Mouse (Mus musculus) mature B cell (primary cell): ENCODE data around the gene Izumo2.

Experiments
- in situ Hi-C: fragments of 300-500 bp; cut with MboI; formaldehyde crosslinking; loops from 2 replicates; pipeline ENCODE4 v1.14.3; 2019

The Izumo2 gene

GRCm38 (mm10) chr7:44708574-44708973, at the start of gene Izumo2:
Izumo2 (plus strand) TSS chr7:44708742.
- in situ Hi-C loops = no loop called here

GRCm38 (mm10) chr7:44661219-44661618, 47.3 kb upstream of the Izumo2 start:
- in situ Hi-C loops = no loop called here

GRCm38 (mm10) chr7:44662168-44662567, 46.4 kb upstream of the Izumo2 start:
- in situ Hi-C loops = no loop called here

- in situ Hi-C loops = no loop called here
Measured at GRCm38 (mm10) chr7:44662569-44662968, 46.0 kb upstream of the Izumo2 start.

GRCm38 (mm10) chr7:44663546-44663945, 45.0 kb upstream of the Izumo2 start:
- in situ Hi-C loops = no loop called here

GRCm38 (mm10) chr7:44664731-44665130, 43.8 kb upstream of the Izumo2 start:
- in situ Hi-C loops = no loop called here

- in situ Hi-C loops = no loop called here
Measured at GRCm38 (mm10) chr7:44666462-44666861, 42.1 kb upstream of the Izumo2 start.

- in situ Hi-C loops = no loop called here
Measured at GRCm38 (mm10) chr7:44667996-44668738, 40.4 kb upstream of the Izumo2 start.

- in situ Hi-C loops = no loop called here
Measured at GRCm38 (mm10) chr7:44669103-44669502, 39.4 kb upstream of the Izumo2 start.

GRCm38 (mm10) chr7:44670803-44671202, 37.7 kb upstream of the Izumo2 start, which contains the start of gene Myh14:
Myh14 (minus strand) TSS chr7:44670843.
- in situ Hi-C loops = no loop called here

GRCm38 (mm10) chr7:44672193-44672592, 36.3 kb upstream of the Izumo2 start:
- in situ Hi-C loops = no loop called here

- in situ Hi-C loops = no loop called here
Measured at GRCm38 (mm10) chr7:44674511-44674910, 34.0 kb upstream of the Izumo2 start.

- in situ Hi-C loops = no loop called here
Measured at GRCm38 (mm10) chr7:44675171-44675570, 33.4 kb upstream of the Izumo2 start.

GRCm38 (mm10) chr7:44676126-44676525, 32.4 kb upstream of the Izumo2 start:
- in situ Hi-C loops = no loop called here

- in situ Hi-C loops = no loop called here
Measured at GRCm38 (mm10) chr7:44676611-44677010, 31.9 kb upstream of the Izumo2 start.

- in situ Hi-C loops = no loop called here
Measured at GRCm38 (mm10) chr7:44683656-44684055, 24.9 kb upstream of the Izumo2 start.

- in situ Hi-C loops = no loop called here
Measured at GRCm38 (mm10) chr7:44685531-44686402, 22.8 kb upstream of the Izumo2 start.

- in situ Hi-C loops = no loop called here
Measured at GRCm38 (mm10) chr7:44688890-44689289, 19.7 kb upstream of the Izumo2 start.

- in situ Hi-C loops = no loop called here
Measured at GRCm38 (mm10) chr7:44689331-44689730, 19.2 kb upstream of the Izumo2 start.

- in situ Hi-C loops = no loop called here
Measured at GRCm38 (mm10) chr7:44693427-44694175, 14.9 kb upstream of the Izumo2 start.

- in situ Hi-C loops = no loop called here
Measured at GRCm38 (mm10) chr7:44695223-44695622, 13.3 kb upstream of the Izumo2 start.

- in situ Hi-C loops = no loop called here
Measured at GRCm38 (mm10) chr7:44697191-44697710, 11.3 kb upstream of the Izumo2 start.
